Mouse (Mus musculus): ENCODE results near the gene Gm10720.
"Not testable (repeated sequence)": the region's sequence is repeated elsewhere in the genome, so short reads cannot be mapped to it uniquely, and the experiment has no call there.

DNA sequence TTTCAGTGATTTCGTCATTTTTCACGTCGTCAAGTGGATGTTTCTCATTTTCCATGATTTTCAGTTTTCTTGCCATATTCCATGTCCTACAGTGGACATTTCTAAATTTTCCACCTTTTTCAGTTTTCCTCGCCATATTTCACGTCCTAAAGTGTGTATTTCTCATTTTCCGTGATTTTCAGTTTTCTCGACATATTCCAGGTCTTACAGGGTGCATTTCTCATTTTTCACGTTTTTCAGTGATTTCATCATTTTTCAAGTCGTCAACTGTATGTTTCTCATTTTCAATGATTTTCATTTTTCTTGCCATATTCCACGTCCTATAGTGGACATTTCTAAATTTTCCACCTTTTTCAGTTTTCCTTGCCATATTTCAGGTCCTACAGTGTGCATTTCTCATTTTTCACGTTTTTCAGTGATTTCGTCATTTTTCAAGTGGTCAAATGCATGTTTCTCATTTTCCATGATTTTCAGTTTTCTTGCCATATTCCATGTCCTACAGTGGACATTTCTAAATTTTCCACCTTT is 14.9 kb upstream of the Gm10720 start, which contains the start of gene Gm10722:
- TF ChIP-seq POLR2A, CTCF (IDR thresholded peaks at IDR 0.05; ENCODE audit: insufficient read depth, low read depth, low read length): not testable (repeated sequence)

All from olfactory bulb, adult 2 months (tissue).